Mouse (Mus musculus) kidney, embryonic 14.5 days (tissue): ENCODE data around the gene Klhl22. TPM values are rescaled to one million over a fixed set of nuclear protein-coding genes. Genes with fewer than 3 reads are reported as not detected.
A peak's percentile ranks its signal among the peaks of the same experiment; 100 is the strongest.

Experiments
- ATAC-seq: fragments of 200-750 bp; cut with Nextera tagmentation; 2 replicates; pipeline ENCODE4 v1.8.0; 2017; ENCODE audit warnings: moderate number of reproducible peaks, mild to moderate bottlenecking, moderate TSS enrichment, moderate library complexity; ENCODE audit not compliant: low FRiP score, low TSS enrichment
- H3K27ac ChIP-seq: fragments of 300-500 bp; sonication (generic); 2 replicates; pipeline ENCODE4 v1.5.1; 2014; ENCODE audit warnings: low read depth, mild to moderate bottlenecking, low read length, moderate library complexity, mixed read lengths
- H3K27me3 ChIP-seq: fragments of 300-500 bp; sonication (generic); 2 replicates; pipeline ENCODE4 v1.6.1; 2014; ENCODE audit warnings: mild to moderate bottlenecking, low read length; ENCODE audit not compliant: control insufficient read depth, insufficient read depth
- H3K36me3 ChIP-seq: fragments of 300-500 bp; sonication (generic); 2 replicates; pipeline ENCODE4 v1.6.1; 2014; ENCODE audit warnings: low read length, mixed read lengths; ENCODE audit not compliant: control insufficient read depth, insufficient read depth
- H3K4me1 ChIP-seq: fragments of 300-500 bp; sonication (generic); 2 replicates; pipeline ENCODE4 v1.6.1; 2014; ENCODE audit warnings: low read length, mixed read lengths; ENCODE audit not compliant: control insufficient read depth, insufficient read depth
- H3K4me2 ChIP-seq: fragments of 300-500 bp; sonication (generic); replicated peaks from 2 replicates; pipeline ENCODE4 v1.6.1; 2014; ENCODE audit warnings: low read depth, mild to moderate bottlenecking, low read length
- H3K4me3 ChIP-seq: fragments of 300-500 bp; sonication (generic); 2 replicates; pipeline ENCODE4 v1.5.1; 2014; ENCODE audit warnings: mild to moderate bottlenecking, low read length
- H3K9ac ChIP-seq: fragments of 300-500 bp; sonication (generic); 2 replicates; pipeline ENCODE4 v1.6.1; 2014; ENCODE audit warnings: low read depth, mild to moderate bottlenecking, low read length, moderate library complexity
- H3K9me3 ChIP-seq: fragments of 300-500 bp; sonication (generic); 2 replicates; pipeline ENCODE4 v1.6.1; 2016; ENCODE audit warnings: low read length; ENCODE audit not compliant: control insufficient read depth
- WGBS: fragments of 180-500 bp; shearing (Covaris S2); extraction: QIAGEN DNeasy Blood & Tissue Kit; methylation state at CpG from one replicate; pipeline ENCODE4 v1.1.7; 2014; 5-methylcytosine and 5-hydroxymethylcytosine counted together
- polyA plus RNA-seq: library from polyadenylated mRNA; unstranded; fragments of >200 nt; fragmentation: Nextera tagmentation; extraction: Ambion mirVana; gene quantifications from 2 replicates; pipeline ENCODE4 v1.2.1, GENCODE M21; 2014

Gene Klhl22
- polyA plus RNA-seq, 1 experiment from 2014 or later: 70.3 TPM

- 87% methylated on average over 4 of the region's 4 CpGs for whole genome bisulfite sequencing
- Histone ChIP-seq H3K36me3 (peaks cover 41% of the 10 kb centered on the region), H3K9ac (no peak overlapping the region), H3K4me2 (no peak overlapping the region), H3K9me3 (no peaks in the 10 kb centered on the region), H3K27ac (no peak overlapping the region), H3K4me1 (peaks cover 6% of the 10 kb centered on the region; the same call in 1 of the 2 replicates), H3K27me3 (peaks cover 10% of the 10 kb centered on the region), H3K4me3 (no peak overlapping the region)
- no peak for ATAC-seq
These were observed 34.6 kb downstream of the Klhl22 start for GRCm38 (mm10) chr16:17794047-17794446.

- no peaks in the 10 kb centered on the region for H3K9me3 ChIP-seq
- peaks cover 22% of the 10 kb centered on the region for H3K27me3 ChIP-seq
- H3K4me2 ChIP-seq: no peak overlapping the region
- H3K4me1 ChIP-seq: peaks cover 9% of the 10 kb centered on the region; the same call in 1 of the 2 replicates
- H3K36me3 ChIP-seq: peaks cover 27% of the 10 kb centered on the region
- no peak overlapping the region for H3K9ac ChIP-seq
- ATAC-seq: no peak
- WGBS: 65% methylated on average over 5 of the region's 5 CpGs
- no peak overlapping the region for H3K27ac ChIP-seq
- H3K4me3 ChIP-seq: no peak overlapping the region
These were observed 36.2 kb downstream of the Klhl22 start for GRCm38 (mm10) chr16:17795643-17796042.

- no peaks in the 10 kb centered on the region for H3K9me3 ChIP-seq
- peak overlapping the region; percentile 87 for H3K4me2 ChIP-seq
- H3K4me3 ChIP-seq: peak overlapping the region; percentile 65
- H3K36me3 ChIP-seq: peaks cover 20% of the 10 kb centered on the region
- H3K27me3 ChIP-seq: peaks cover 29% of the 10 kb centered on the region
- peak overlapping the region; percentile 87 for H3K9ac ChIP-seq
- peaks cover 9% of the 10 kb centered on the region; the same call in 1 of the 2 replicates for H3K4me1 ChIP-seq
- H3K27ac ChIP-seq: peak overlapping the region; percentile 82
- no peak for ATAC-seq
These were observed 37.1 kb downstream of the Klhl22 start for GRCm38 (mm10) chr16:17796519-17796918.

GRCm38 (mm10) chr16:17796971-17797811 is 37.8 kb downstream of the Klhl22 start, which contains the start of gene Scarf2:
Gene Scarf2, plus strand, starts transcription at chr16:17797282.
- peak within 1 kb of the TSS; percentile 87 for H3K9ac ChIP-seq
- peak; percentile 60 for ATAC-seq
- H3K4me1 ChIP-seq: peaks cover 13% of the 10 kb centered on the region; the same call in 1 of the 2 replicates
- no peaks in the 10 kb centered on the region for H3K9me3 ChIP-seq
- H3K36me3 ChIP-seq: peaks cover 18% of the 10 kb centered on the region
- peak within 1 kb of the TSS; percentile 87 for H3K4me2 ChIP-seq
- WGBS: 2% methylated on average over 62 of the region's 81 CpGs
- H3K4me3 ChIP-seq: peak within 1 kb of the TSS; percentile 65
- H3K27ac ChIP-seq: peak within 1 kb of the TSS; percentile 82
- H3K27me3 ChIP-seq: peaks cover 35% of the 10 kb centered on the region

- H3K4me3 ChIP-seq: peak overlapping the region; percentile 65
- peaks cover 19% of the 10 kb centered on the region for H3K4me1 ChIP-seq
- peaks cover 42% of the 10 kb centered on the region for H3K27me3 ChIP-seq
- no peaks in the 10 kb centered on the region for H3K9me3 ChIP-seq
- H3K36me3 ChIP-seq: peaks cover 11% of the 10 kb centered on the region
- 3% methylated on average over 29 of the region's 29 CpGs for WGBS
- H3K9ac ChIP-seq: peak overlapping the region; percentile 87
- peak overlapping the region; percentile 87 for H3K4me2 ChIP-seq
- peak overlapping the region; percentile 82 for H3K27ac ChIP-seq
- ATAC-seq: peak; percentile 25
These were observed 38.4 kb downstream of the Klhl22 start for GRCm38 (mm10) chr16:17797812-17798311.

GRCm38 (mm10) chr16:17798321-17799180 is 39.1 kb downstream of the Klhl22 start:
- peaks cover 49% of the 10 kb centered on the region for H3K27me3 ChIP-seq
- 3% methylated on average over 36 of the region's 45 CpGs for WGBS

GRCm38 (mm10) chr16:17799584-17799983 is 40.2 kb downstream of the Klhl22 start:
- Histone ChIP-seq H3K4me3 (no peak overlapping the region), H3K27ac (no peak overlapping the region), H3K36me3 (peaks cover 5% of the 10 kb centered on the region), H3K9me3 (no peaks in the 10 kb centered on the region), H3K4me1 (peaks cover 34% of the 10 kb centered on the region), H3K27me3 (peaks cover 59% of the 10 kb centered on the region), H3K9ac (no peak overlapping the region), H3K4me2 (no peak overlapping the region; the same call in 1 of the 2 replicates)
- no peak for ATAC-seq

More at GRCm38 (mm10) chr16:17798321-17799180, 39.1 kb downstream of the Klhl22 start:
- ATAC-seq: peak; percentile 69
- peak overlapping the region; percentile 87 for H3K4me2 ChIP-seq
- peaks cover 10% of the 10 kb centered on the region for H3K36me3 ChIP-seq
- peak overlapping the region; percentile 65 for H3K4me3 ChIP-seq
- peak overlapping the region; percentile 87 for H3K9ac ChIP-seq
- no peaks in the 10 kb centered on the region for H3K9me3 ChIP-seq
- H3K4me1 ChIP-seq: peaks cover 26% of the 10 kb centered on the region
- H3K27ac ChIP-seq: peak overlapping the region; percentile 82

- peaks cover 77% of the 10 kb centered on the region for H3K27me3 ChIP-seq
- H3K9ac ChIP-seq: no peak overlapping the region
- H3K4me1 ChIP-seq: peaks cover 46% of the 10 kb centered on the region
- whole genome bisulfite sequencing: 13% methylated on average over 7 of the region's 7 CpGs
- H3K4me2 ChIP-seq: no peak overlapping the region
- H3K9me3 ChIP-seq: no peaks in the 10 kb centered on the region
- no peak overlapping the region for H3K4me3 ChIP-seq
- no peak overlapping the region for H3K27ac ChIP-seq
- H3K36me3 ChIP-seq: peaks cover 8% of the 10 kb centered on the region
- ATAC-seq: no peak
These were observed 42.5 kb downstream of the Klhl22 start for GRCm38 (mm10) chr16:17801777-17802455.
